Mouse (Mus musculus): ENCODE measurements around the gene As3mt.

DNA sequence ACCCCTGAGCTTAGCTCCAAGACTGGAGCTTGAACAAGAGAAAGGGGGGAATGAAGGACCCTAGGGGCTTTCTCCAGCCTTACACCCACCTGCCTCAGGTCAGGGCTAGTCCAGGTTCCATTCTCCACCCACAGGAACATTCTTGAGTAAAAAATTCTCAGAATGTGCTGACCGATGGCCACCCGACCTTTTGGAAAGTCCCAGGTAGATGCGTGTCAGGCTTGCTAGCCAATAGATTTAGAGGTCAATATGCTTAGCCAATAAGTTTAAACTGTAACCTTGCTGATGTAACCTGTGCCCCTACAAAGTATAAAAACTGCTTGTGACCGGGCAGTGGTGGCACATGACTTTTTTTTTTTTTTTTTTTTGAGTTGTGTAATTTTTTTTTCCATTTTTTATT is 49.0 kb downstream of the As3mt start:
- TF ChIP-seq CTCF (IDR thresholded peaks at IDR 0.05; ENCODE audit: low read depth, low read length) (no peak), POLR2A (IDR thresholded peaks at IDR 0.05; ENCODE audit: insufficient read depth, low read length) (no peak), EP300 (IDR thresholded peaks at IDR 0.05; ENCODE audit: insufficient read depth, low read depth, low read length) (no peak)
